Mouse (Mus musculus): ENCODE results near the gene Atp5d. TPM values are rescaled to one million over a fixed set of nuclear protein-coding genes. Genes with fewer than 3 reads are reported as not detected.

The Atp5d gene
- polyA plus RNA-seq, 1 experiment from 2014 or later = 391 TPM

DNA sequence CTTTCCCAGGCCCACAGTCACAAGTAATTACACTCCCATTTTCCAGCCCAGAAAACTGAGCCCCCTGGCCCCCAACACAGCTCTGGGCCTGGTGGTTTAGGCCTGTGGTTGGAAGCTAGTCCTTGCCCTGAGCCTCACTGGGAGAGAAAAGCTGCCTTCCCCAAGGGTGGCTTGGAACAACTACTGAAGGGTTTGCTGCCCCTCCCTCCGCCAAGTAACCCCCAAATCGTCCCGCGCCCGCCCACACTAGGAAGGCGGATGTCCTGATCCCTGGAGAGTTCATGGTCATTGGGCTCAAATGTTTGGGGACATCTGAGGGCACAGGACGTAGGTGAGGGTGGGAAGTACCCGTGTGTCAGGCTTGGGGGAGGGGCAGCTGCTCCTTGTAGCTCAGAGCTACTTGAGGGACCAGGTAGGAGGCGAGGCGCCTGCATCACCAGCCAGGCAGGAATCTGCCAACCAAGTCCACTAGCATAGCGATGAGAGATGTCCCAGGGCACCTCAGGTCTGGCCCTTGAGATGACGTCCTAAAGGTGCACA lies 20.7 kb downstream of the Atp5d start:
- H3K4me1 ChIP-seq (replicated peaks) = peaks cover 77% of the 10 kb centered on the region
- peak overlapping the region; percentile 44 for H3K4me3 ChIP-seq (replicated peaks)
- H3K27ac ChIP-seq = peak overlapping the region; percentile 90
- H3K27me3 ChIP-seq = peaks cover 4% of the 10 kb centered on the region; the same call in 1 of the 2 replicates
- peaks cover 36% of the 10 kb centered on the region for H3K36me3 ChIP-seq
- 7% methylated on average over 12 of the region's 12 CpGs for WGBS
- peak; percentile 40; the same call in 1 of the 2 replicates for ATAC-seq
- no peaks in the 10 kb centered on the region for H3K9me3 ChIP-seq
- H3K9ac ChIP-seq (replicated peaks) = peak overlapping the region; percentile 60
- H3K4me2 ChIP-seq (replicated peaks) = peak overlapping the region; percentile 68

GRCm38 (mm10) chr10:80159561-80160454 lies 21.4 kb downstream of the Atp5d start:
- Histone ChIP-seq H3K4me2 (replicated peaks) (peak overlapping the region; percentile 68), H3K9ac (replicated peaks) (peak overlapping the region; percentile 60), H3K27me3 (peaks cover 4% of the 10 kb centered on the region; the same call in 1 of the 2 replicates), H3K27ac (peak overlapping the region; percentile 90), H3K9me3 (no peaks in the 10 kb centered on the region), H3K36me3 (peaks cover 29% of the 10 kb centered on the region), H3K4me1 (replicated peaks) (peaks cover 77% of the 10 kb centered on the region), H3K4me3 (replicated peaks) (peak overlapping the region; percentile 44)
- WGBS = under 1% methylated on average over 55 of the region's 55 CpGs
- ATAC-seq = peak; percentile 84

- H3K9me3 ChIP-seq = no peaks in the 10 kb centered on the region
- peak overlapping the region; percentile 53 for H3K27ac ChIP-seq
- H3K9ac ChIP-seq (replicated peaks) = peak overlapping the region; percentile 56
- peaks cover 4% of the 10 kb centered on the region; the same call in 1 of the 2 replicates for H3K27me3 ChIP-seq
- ATAC-seq = no peak
- WGBS = 3% methylated on average over 33 of the region's 33 CpGs
- peak overlapping the region; percentile 68 for H3K4me2 ChIP-seq (replicated peaks)
- peak overlapping the region; percentile 44 for H3K4me3 ChIP-seq (replicated peaks)
- H3K36me3 ChIP-seq = peaks cover 20% of the 10 kb centered on the region
- peaks cover 74% of the 10 kb centered on the region for H3K4me1 ChIP-seq (replicated peaks)
These were observed 22.3 kb downstream of the Atp5d start for GRCm38 (mm10) chr10:80160455-80161371.

- Histone ChIP-seq H3K4me1 (replicated peaks) (peaks cover 73% of the 10 kb centered on the region), H3K9me3 (no peaks in the 10 kb centered on the region), H3K4me2 (replicated peaks) (peak overlapping the region; percentile 68), H3K36me3 (peaks cover 10% of the 10 kb centered on the region), H3K9ac (replicated peaks) (peak overlapping the region; percentile 56; the same call in 1 of the 2 replicates), H3K4me3 (replicated peaks) (no peak overlapping the region), H3K27me3 (peaks cover 4% of the 10 kb centered on the region; the same call in 1 of the 2 replicates), H3K27ac (peak overlapping the region; percentile 39; the same call in 1 of the 2 replicates)
- WGBS = 10% methylated on average over 6 of the region's 7 CpGs
- no peak for ATAC-seq
These were observed 23.2 kb downstream of the Atp5d start for GRCm38 (mm10) chr10:80161522-80162242.

DNA sequence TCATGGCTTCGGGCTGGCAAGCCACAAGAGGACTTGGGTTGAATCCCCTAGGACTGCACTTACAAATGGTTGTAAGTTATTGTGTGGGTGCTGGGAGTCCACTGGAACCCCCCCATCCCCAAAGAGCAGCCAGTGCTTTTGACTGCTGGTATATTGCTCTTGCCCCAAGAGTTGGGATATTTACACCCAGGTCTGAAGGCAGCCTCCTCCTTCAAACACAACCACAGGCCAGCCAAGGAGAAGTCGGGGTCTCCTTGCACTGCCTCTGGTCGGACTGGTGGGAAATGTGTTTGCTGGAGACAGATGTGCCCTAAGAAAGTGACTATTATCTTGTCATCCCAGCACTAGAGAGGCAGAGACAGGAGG lies 23.8 kb downstream of the Atp5d start:
- Histone ChIP-seq H3K9me3 (no peaks in the 10 kb centered on the region), H3K4me3 (replicated peaks) (no peak overlapping the region), H3K4me2 (replicated peaks) (no peak overlapping the region), H3K36me3 (peaks cover 5% of the 10 kb centered on the region), H3K4me1 (replicated peaks) (peaks cover 72% of the 10 kb centered on the region), H3K27ac (0 out of 2 replicates have a peak overlapping the region, but pooled peaks have one; percentile 39), H3K9ac (replicated peaks) (no peak overlapping the region), H3K27me3 (peaks cover 4% of the 10 kb centered on the region; the same call in 1 of the 2 replicates)
- 82% methylated on average over 3 of the region's 3 CpGs for WGBS
- ATAC-seq = no peak

DNA sequence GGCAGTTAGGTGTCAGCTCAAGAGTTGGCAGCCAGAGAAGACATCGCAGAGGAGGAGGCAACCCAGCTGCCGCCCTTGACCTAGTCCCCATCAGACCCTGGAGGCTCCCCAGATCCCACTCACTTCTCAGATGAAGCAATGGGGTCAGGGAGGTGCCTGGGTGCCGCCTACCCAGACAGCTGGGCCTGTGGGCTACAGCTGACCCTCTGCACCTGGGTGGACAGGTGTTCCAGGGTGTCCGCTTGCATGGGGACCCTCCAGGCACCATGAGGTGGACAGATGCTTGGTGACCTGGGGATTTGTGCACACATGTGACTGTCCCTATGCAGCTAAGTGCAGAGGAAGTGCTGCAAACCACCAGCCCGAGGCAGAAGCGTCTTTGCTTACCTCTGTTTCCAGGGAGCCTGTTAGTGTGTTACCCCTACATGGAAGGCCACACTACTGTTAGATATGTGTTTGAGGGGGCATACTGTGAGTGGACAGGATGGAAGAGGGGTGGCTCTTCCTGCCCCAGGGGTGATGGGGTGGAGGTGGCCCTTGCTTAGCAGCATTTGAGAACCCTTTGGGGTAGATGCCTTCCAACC lies 24.4 kb downstream of the Atp5d start:
- no peak overlapping the region for H3K4me2 ChIP-seq (replicated peaks)
- H3K36me3 ChIP-seq = no peaks in the 10 kb centered on the region
- no peaks in the 10 kb centered on the region for H3K9me3 ChIP-seq
- no peak overlapping the region for H3K4me3 ChIP-seq (replicated peaks)
- H3K4me1 ChIP-seq (replicated peaks) = peaks cover 66% of the 10 kb centered on the region
- H3K27me3 ChIP-seq = peaks cover 4% of the 10 kb centered on the region; the same call in 1 of the 2 replicates
- H3K27ac ChIP-seq = no peak overlapping the region
- no peak overlapping the region for H3K9ac ChIP-seq (replicated peaks)
- no peak for ATAC-seq
- 83% methylated on average over 6 of the region's 6 CpGs for WGBS

GRCm38 (mm10) chr10:80163721-80164120 lies 25.3 kb downstream of the Atp5d start:
- Histone ChIP-seq H3K27me3 (peaks cover 4% of the 10 kb centered on the region; the same call in 1 of the 2 replicates), H3K4me2 (replicated peaks) (0 out of 2 replicates have a peak overlapping the region, but pooled peaks have one; percentile 79), H3K4me3 (replicated peaks) (0 out of 2 replicates have a peak overlapping the region, but pooled peaks have one; percentile 46), H3K27ac (no peak overlapping the region), H3K4me1 (replicated peaks) (peaks cover 61% of the 10 kb centered on the region), H3K9ac (replicated peaks) (0 out of 2 replicates have a peak overlapping the region, but pooled peaks have one; percentile 73), H3K36me3 (no peaks in the 10 kb centered on the region), H3K9me3 (no peaks in the 10 kb centered on the region)
- no peak for ATAC-seq
- 81% methylated on average over 8 of the region's 8 CpGs for WGBS

DNA sequence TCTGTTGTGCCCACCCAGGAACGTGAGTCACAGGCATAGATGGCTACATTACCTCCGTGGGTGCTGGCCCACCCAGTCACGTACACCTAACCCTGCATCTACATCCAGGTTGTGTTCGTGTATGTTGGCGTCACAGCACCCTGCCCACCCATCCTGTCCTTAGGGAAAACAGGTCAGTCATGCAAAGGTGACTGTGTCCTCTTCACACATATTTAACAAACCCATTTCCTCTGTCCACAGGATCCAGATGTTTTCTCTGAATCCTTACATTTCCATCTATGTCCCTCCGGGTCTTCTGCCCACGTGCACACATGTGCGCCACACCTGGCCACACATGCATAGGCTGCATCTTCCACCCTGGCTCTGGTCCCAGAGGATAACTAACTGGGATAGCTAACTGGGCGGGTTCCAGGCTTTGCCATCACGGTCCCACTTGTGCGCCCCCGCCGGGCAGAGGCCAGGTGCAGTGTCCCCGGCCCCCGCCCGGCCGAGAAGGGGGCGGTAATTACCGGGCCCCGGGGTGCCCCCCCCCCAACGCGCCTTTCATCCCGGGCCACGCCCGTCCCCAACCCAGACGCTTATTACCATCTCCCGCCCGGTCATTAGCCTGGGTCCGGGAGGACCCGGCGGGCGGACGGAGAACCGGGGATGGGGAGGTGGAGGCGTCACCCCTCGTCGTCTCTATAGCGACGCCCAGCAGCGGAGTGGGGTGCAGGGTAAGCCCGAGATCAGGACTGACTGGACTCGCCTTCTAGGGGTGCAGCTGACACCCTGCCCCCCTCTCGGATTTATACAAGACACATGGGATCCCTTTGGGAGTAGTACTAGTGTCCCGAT lies 25.9 kb downstream of the Atp5d start:
- peaks cover 4% of the 10 kb centered on the region; the same call in 1 of the 2 replicates for H3K27me3 ChIP-seq
- H3K9me3 ChIP-seq = no peaks in the 10 kb centered on the region
- H3K27ac ChIP-seq = peak overlapping the region; percentile 88
- peaks cover 61% of the 10 kb centered on the region for H3K4me1 ChIP-seq (replicated peaks)
- H3K36me3 ChIP-seq = no peaks in the 10 kb centered on the region
- H3K4me3 ChIP-seq (replicated peaks) = peak overlapping the region; percentile 46
- WGBS = 10% methylated on average over 44 of the region's 44 CpGs
- H3K9ac ChIP-seq (replicated peaks) = peak overlapping the region; percentile 73
- no peak; the same call in 1 of the 2 replicates for ATAC-seq
- H3K4me2 ChIP-seq (replicated peaks) = peak overlapping the region; percentile 79

- Histone ChIP-seq H3K9ac (replicated peaks) (peak overlapping the region; percentile 73), H3K36me3 (peaks cover 3% of the 10 kb centered on the region), H3K27me3 (peaks cover 4% of the 10 kb centered on the region; the same call in 1 of the 2 replicates), H3K4me1 (replicated peaks) (peaks cover 64% of the 10 kb centered on the region), H3K4me3 (replicated peaks) (peak overlapping the region; percentile 46), H3K9me3 (no peaks in the 10 kb centered on the region), H3K27ac (peak overlapping the region; percentile 88), H3K4me2 (replicated peaks) (peak overlapping the region; percentile 79)
- ATAC-seq = peak; percentile 47
- WGBS = 0% methylated on average over 17 of the region's 17 CpGs
These were observed 26.5 kb downstream of the Atp5d start for GRCm38 (mm10) chr10:80164998-80165344.
